Mouse (Mus musculus): ENCODE data around the gene Gm20388. TPM values are rescaled to one million over a fixed set of nuclear protein-coding genes. Genes with fewer than 3 reads are reported as not detected.

The Gm20388 gene
- polyA plus RNA-seq, 1 experiment from 2014 or later: 7.1 TPM

DNA sequence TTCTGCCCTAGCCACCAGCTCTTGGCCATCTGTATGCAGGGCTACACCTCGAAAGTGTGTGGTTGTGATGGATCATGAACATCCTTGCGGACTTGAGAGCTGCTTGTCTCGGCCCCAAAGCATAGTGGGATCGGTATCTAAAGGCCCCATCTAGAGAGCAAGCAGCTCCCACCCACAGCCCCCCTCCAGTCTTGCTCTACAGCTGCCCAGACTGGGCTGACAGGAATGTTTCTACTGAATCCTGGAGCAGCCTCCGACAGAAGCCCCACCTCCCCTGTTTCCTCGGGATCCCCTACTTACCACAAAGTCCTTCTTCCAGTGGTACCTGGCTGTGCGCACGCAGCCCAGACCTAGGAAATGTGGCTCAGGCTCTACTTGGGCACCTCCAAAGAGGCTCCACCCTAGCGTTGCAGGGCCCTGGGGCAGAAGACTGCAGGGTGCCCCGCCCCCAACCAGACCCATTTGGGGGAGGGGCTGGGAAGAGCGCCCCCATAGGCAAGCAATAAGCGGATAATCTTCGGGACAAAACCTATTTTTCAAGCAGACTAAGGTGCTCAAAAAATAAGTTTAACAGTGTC is 3247.3 kb downstream of the Gm20388 start, which contains the start of gene Sult5a1:
TSS of gene Sult5a1 (minus strand) at position 428 of the 578 bp plus-strand sequence.

DNA sequence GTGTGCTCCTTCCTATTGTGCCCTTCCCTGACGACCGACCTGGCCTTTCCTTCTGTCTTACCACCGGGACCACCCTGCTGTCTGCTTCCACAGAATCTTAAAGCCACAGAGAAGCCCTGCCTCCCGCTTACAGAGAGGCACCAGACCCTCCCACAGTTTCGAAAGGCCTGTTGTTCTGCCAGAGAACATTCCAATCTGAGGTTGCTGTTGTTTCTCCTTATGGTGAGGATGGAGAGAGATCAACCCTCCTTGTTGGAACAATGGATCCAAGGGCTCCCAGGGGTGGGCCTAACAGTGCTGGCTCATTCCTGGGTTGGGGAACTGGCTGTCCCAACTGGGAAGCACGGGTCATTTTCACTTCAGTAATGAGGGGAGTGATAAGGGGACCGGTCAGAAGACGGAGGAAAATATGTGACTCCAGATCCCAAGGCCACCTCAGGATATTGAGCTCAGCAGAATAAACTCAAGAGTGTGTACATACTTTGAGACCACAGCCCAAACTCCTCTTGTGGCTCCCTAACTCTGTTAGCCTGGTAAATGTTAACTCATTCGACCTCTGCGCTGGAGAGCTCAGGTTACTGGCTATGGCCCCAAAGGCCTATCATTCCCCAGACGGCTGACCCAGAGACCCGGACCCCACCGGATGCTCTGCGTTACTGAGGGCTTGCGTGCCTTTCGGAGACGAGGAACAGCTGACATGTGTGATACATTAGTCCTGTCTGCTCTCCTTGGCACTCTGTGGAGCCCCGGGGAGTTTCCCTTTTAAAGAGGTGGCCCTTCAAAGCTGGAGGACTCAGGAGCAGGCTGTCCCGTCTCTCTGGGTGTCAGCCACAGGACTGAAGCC is 3275.1 kb downstream of the Gm20388 start, which contains the start of gene Dpep1:
TSS of gene Dpep1 (plus strand) at position 677 of the 844 bp plus-strand sequence.

DNA sequence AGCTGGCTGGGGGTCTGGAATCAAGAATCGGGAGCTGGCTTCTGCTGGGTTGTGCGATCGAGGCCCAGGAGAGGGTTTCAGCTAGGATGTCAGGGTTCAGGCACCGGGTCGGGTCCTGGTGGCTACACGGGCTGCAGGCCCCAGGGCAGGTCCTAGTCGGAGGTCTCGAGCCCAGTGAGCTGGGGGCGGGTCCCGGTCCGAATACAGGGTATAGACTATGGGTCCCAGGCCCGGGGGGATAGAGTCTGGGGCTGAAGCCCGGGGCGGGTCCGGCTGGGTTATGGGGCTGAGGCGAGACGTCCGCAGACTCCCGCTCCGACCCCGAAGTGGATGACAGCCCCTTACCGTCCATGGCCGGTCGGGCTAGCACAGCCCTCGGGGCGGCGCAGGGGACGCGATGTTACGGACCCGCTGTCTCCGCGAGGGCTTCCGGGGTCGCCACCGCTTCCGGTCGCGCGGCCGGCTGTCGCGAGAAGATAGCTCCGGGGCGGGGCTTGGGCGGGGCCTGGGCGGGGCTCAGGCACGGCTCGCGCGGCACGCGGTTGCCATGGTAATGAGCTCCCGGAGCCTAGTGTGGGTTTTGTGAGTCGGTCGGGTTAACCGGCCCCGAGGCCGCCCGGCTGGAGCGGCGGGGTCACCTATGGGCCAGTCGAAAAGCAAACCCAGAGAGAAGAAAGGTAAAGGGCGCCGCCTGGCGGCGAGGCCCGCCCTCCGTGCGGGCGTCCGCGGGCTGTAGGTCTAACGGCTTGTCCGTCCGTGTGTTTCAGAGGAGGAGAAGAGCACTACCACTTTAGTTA is 3301.9 kb downstream of the Gm20388 start, which contains the start of the genes Chmp1a and Spata33:
TSS of gene Chmp1a (minus strand) at position 443 of the 797 bp plus-strand sequence.
TSS of gene Spata33 (plus strand) at position 512 of the 797 bp plus-strand sequence.

DNA sequence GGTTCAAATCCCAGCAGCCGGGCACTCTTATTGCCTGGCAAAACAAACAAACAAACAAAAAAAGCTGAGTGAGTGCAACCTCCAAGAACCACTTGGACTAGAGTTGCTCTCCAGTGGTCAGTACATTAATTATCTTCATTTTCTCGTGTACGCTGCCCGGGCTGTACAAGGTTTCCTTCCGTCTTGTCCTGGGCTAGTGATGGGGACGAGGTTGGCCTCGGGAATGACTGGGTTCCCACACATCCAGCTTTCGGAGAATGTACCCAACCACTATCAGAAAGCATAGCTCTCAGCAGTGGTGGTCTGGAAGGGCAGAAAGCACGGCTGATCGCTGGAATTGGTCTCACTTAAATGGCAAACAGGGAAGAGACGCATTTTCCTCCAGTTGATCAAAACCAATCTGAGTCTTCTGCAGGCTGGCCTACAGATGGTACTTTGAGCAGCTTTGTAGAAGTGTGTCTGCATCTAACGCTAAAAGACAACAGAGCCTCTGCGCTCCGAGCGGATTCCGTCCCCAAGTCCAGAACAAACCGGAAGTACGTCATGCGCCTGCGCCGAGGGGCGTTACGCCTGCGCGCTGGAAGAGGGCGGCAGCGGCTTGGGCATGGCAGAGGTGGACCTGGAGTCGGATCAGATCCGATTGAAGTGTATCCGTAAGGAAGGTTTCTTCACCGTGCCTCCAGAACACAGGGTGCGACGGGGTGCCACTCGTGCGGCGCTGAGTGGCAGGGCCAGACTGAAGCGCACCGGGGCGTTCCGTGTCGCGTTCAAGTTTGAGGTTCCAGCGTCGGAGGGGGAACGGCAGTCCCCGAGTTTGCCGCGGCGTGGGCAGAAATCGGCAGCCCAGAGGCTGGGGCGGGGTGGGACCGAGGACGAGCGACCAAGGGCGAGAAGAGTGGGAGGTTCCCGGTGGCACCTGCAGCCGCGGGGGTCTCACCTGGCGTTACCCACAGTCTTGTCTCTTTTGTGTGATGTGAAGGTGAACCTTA is 3313.9 kb downstream of the Gm20388 start, which contains the start of gene Cdk10:
TSS of gene Cdk10 (plus strand) at position 565 of the 989 bp plus-strand sequence.

DNA sequence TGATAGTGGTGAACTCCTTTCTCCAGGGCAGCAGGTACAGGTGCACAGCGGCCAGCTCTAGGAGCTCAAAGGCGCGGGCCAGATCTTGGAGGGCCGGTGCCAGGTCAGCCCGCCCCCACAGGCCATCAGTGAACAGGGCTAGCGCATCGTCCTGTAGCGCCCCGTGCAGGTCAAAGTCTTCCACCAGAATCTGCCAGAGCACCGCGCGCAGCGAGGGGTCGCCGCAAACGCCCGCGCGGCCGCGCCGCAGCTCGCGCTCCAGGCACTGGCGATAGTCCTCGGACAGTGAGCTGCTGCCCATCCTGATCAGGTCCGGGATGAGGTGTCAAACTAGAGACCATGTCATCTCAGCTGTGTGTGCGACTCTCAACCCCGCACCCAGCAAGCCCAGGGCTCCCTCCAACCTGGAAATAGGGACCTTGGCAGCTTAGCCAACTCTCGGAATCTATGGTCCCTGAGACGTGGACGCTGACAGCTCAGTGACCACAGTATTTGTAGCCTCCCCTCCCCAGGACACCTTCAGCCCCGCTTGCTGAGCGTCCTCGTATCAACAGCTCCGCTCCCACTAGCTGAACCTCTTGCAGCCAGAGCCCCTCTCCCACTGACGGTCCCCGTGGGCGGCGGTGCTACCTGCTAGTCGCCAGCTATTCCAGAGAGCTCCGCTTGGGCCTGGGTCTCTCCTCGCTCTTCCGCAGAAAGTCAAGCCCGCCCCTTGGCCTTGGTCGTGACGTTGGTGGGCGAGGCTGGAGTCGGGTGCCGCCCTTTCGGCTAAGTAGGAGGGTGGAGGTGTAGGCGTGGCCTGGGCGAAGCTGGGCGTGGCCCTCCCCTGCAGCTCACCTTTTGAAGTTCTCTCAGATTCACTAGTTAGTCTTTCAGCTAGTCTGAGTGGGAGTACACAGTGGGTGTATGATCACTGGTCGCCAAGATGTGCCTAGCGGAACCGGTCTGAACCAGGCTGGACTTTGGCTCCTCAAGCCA is 3325.2 kb downstream of the Gm20388 start, which contains the start of gene Spata2l:
TSS of gene Spata2l (minus strand) at position 714 of the 978 bp plus-strand sequence.

DNA sequence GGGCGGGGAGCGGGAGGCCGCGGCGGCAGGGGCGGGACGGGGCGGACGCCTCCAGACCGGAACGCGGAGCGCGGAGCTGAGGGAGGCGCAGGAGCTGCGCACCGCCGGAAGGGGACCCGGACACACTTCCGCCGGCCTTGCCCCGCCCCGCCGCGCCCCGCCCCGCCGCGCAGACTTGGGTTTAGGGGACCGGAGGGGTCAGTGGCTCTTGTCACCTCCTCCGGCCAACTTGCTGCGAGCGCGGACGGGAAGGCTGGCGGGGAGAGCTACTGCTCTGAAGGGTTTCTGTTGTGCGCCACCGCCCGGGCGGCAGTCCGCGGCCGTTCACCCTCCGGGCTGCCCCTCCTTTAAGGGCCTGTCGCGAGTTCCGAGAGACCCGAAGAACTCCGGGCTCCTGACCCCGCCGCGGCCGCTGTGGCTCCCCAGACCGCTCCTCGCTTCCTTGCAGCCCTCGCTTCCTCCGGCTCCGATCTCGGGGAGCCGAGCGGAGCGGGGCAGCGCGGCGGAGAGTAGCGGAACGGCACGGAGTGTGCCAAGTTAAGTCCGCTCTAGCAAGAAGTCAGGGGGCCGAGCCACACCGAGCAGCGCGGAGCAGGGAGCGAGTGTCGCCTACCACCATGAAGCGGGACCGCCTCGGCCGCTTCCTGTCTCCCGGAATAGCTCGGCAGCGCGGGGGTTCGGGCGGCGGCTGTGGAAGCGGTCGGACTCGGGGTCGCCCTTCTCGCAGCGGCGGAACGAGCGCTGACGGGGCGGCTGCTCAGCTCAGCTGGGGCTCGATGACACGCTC is 3343.7 kb downstream of the Gm20388 start, which contains the start of the genes Zfp276 and Vps9d1:
TSS of gene Zfp276 (plus strand) at position 97 of the 787 bp plus-strand sequence.
TSS of gene Vps9d1 (minus strand) at position 250 of the 787 bp plus-strand sequence.

DNA sequence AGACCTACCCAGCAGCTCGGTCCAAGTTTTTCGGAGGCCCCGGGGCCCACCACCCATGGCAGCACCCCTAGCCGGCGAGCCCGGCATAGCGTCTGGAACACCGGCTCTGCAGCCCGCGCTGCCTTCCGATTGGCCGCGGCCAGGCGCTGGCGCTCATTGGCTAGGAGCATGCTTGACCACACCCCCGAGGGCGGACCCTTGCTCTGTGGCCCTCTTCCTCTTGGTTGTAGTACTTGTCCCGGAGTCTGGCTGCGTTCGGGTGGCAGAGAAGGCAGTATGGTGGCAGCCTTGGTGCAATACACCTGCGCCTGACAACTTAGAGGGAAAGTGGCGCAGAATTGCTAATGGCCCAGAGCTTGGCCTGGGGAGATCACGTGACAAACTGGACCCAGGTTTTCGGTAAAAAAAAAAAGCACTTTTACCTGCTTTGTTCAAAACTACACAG is 3407.8 kb downstream of the Gm20388 start, which contains the start of gene Fanca:
TSS of gene Fanca (minus strand) at position 110 of the 445 bp plus-strand sequence.

DNA sequence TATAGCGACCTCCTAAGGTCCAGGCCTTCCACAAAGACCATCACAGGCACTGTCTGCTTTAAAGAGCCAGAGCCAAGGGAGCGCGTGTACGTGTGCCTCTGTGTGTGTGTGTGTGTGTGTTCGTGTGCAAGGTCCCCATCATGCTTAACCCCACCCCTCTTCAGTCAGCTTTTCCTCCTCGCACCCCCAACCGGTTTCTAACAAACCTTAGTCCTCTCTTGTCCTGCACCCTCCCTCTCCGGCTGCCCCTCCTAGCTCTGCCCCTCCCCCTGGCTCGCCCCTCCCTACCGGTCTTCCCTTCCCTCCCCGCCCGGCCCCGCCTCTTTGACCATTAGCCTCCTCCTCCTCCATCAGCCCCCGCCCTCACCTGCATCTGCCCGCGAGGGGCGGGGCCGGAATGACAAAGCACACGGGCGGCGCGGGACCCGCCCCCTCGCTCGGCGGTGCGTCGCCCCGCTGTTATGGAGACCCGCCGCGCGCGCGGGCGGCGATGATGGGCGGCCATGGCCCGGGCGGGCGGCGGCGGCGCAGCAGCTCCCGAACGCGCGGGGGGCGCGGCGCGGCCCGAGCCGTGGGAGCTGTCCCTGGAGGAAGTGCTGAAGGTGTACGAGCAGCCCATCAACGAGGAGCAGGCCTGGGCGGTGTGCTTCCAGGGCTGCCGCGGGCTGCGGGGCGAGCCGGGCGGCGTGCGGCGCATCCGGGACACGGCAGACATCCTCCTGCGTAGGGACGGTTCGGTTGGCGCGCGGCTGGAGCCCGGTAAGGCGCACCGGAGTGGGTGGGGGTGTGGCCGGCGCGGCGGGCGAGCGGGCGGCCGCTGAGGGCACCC is 3421.8 kb downstream of the Gm20388 start, which contains the start of gene Spire2:
TSS of gene Spire2 (plus strand) at position 452 of the 829 bp plus-strand sequence.

DNA sequence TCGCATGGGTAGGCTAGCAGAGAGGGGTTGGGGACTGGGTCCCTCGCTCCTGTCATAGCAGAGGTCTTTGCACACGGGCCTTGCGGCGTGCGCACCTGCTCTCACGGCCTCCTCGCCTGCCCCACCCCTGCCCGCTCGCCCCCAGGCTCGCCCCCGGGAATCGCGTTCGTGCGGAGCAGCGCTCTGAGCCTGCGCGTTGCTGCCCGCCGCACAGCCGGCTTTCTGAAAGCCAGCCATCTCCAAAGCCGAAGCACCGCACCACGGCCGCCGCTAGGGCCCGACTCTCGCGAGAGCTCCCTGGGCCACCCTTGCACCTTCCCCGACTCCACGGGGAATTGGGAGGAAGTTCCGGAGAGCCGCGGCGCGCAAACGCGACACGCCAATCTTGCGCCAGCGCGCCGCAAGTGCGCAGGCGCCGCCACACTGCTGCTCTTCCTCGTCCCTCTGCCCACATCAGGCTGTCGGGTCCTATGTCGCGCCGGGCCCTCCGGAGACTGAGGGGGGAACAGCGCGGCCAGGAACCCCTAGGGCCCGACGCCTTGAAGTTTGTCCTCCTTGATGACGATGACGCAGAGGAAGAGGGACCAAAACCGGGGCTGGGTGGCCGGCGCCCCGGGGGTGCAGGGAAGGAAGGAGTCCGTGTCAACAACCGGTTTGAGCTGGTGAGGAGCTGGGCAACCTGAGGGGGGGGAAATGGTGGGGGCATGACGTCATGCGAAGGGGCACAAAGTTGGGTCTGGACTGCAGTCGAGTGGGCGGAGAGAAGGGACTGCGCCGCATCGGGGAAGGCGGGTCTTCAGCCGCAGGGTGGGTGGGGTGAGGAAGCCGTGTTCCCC is 3463.0 kb downstream of the Gm20388 start, which contains the start of gene Tcf25:
TSS of gene Tcf25 (plus strand) at position 351 of the 836 bp plus-strand sequence.

DNA sequence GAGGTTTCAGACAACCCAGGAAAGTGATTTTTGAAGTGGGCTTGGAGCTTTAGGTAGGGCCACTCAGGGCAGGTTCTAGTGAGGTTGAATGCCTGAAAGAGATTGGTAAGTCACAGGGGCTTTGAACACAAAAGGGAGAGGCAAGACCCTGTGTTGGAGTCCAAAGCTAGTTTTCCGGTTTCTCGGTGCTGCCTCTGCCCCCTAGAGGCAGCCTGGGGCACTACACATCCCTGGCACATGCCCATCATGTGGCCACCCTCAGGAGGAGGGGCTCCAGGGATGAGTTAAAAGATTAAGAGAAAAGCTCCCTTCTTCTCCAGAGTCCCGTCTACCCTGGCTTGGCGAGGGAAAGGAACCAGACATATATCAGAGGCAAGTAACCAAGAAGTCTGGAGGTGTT is 3496.1 kb downstream of the Gm20388 start, which contains the start of gene Mc1r:
TSS of gene Mc1r (plus strand) at position 322 of the 400 bp plus-strand sequence.

DNA sequence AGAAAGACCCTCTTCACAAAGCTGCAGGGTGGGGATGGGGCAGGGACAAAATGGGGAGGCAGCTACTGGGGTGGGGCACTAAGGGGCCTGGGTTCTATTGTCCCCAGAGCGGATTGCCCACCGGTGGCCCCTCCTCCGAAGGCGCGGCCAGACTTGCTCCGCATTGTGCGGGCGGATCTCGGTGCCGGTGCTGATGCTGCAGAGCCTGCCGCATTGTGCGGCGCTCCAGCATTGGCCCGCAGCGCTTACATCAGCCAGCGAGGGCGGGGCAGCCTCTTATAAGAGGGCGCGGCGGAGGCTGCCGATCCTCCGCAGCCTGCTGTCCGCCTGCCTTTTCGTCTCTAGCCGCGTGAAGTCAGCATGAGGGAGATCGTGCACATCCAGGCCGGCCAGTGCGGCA is 3500.6 kb downstream of the Gm20388 start, which contains the start of gene Tubb3:
TSS of gene Tubb3 (plus strand) at position 179 of the 400 bp plus-strand sequence.

DNA sequence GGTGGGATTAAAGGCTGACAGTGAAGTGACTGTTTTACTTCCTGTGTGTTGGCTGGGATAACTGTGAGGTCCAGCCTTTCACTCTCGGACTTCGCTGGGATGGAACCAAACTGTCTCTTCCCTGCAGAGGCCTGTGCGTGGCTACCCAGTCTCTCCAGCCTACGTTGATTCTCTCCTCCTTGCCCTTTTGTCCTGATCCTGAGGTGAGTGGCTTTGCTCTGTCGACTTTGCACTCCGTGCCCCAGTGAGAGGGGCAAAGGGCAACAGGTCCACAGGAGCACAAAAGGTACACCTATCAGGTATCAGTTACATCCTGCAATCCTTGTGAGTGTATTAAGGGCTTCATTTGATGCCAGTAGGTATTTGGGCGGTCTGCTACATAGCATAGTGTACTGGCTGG is 3512.8 kb downstream of the Gm20388 start, which contains the start of gene Def8:
TSS of gene Def8 (plus strand) at position 87 of the 400 bp plus-strand sequence.

DNA sequence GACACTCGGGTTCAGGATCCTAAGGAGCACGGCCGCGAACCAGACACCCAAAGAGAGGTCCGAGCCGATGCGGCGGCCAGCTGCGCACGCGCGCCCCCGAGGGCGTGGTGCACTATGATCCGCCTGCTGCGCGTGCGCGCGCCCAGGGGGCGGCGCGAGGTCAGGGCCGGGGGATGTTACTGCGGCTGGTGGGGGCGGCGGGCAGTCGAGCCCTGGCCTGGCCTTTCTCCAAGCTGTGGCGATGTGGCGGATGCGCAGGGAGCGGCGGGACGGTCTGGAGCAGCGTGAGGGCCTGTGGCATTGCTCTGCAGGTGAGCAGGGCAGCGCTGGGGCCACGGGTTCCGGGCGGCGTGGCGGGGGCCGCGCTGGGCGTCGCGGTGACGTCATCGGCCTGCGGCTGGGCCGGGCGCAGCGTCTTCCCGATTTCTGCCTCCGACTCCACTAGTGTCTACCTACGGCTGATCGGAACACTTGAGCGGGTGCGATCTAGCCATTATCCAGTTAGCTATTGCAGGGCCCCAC is 3567.2 kb downstream of the Gm20388 start, which contains the start of gene Afg3l1:
TSS of gene Afg3l1 (plus strand) at position 167 of the 522 bp plus-strand sequence.

DNA sequence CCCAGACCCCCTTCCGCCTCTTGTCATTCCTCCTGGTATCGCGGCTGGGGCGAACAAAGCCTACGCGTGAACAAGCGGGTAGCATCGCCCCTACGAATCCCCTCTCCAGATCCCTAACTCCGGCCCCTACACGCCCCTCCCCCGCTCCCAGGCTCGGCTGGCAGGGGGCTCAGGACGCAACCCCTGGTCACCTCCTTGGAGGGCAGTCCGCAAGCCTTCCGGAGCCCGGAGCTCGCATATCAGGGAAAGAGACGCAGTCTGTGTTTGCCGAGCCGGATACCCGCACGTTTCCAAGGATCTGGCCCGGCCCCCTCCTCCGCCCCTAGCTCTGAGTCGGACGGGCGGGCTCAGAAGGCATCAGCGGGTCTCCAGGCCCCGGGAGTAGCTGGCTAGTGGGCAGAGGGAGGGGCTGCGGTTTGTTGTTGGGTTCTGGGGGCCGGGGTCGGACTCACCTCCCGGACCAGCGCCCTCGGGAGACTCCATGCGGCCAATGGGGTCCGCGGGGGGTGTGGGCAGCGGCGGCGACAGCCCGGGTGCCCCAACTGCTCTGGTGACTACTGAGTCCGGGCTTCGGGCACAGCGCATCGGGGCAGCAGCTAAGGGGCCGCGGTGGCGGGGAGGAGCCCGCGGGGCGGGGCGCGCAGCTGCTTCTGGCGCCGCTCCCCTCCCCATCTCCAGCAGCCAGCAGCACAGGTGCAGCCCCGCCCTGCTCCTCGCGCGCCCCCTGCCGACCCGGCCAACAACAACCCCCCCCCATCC is 3604.3 kb downstream of the Gm20388 start, which contains the start of gene Dbndd1:
TSS of gene Dbndd1 (minus strand) at position 683 of the 759 bp plus-strand sequence.

DNA sequence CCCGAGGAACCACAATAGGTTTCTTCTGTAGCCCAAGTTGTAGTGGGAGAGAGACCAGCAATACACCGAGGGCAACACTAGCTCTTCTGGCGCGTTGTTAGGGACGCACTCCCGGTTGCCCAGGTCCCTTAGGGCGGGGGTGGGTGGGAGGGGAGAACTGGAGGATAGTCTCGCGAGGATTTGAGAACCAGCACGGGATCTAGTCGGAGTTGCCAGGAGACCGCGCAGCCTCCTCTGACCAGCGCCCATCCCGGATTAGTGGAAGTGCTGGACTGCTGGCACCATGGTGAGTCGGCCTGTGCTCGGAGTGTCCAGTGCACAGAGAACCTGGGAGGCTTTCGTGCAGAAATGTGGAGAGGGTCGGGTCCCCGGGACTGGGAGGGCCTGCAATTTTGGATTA is 3608.0 kb downstream of the Gm20388 start, which contains the start of gene Gas8:
TSS of gene Gas8 (plus strand) at position 168 of the 400 bp plus-strand sequence.

